Mouse (Mus musculus) ES-E14 (cell line): Measurements from ENCODE around the gene C1galt1. TPM values are rescaled to one million over a fixed set of nuclear protein-coding genes. Genes with fewer than 3 reads are reported as not detected.

Experiments
- DNase-seq: peaks from one replicate; pipeline ENCODE4 v3.0.0-alpha.2; 2013; ENCODE audit warnings: low read depth, low spot score
- H3K27ac ChIP-seq: 2 replicates; pipeline ENCODE4 v1.5.1; 2012; ENCODE audit warnings: low read depth, mild to moderate bottlenecking, low read length, moderate library complexity, mixed read lengths; ENCODE audit not compliant: poor library complexity, insufficient read depth, severe bottlenecking
- H3K36me3 ChIP-seq: 2 replicates; pipeline ENCODE4 v1.6.1; 2012; ENCODE audit warnings: mild to moderate bottlenecking, low read length, moderate library complexity, mixed read lengths; ENCODE audit not compliant: control insufficient read depth, poor library complexity, insufficient read depth, severe bottlenecking
- H3K4me1 ChIP-seq, 2 experiments: fragments of 150-350 bp in 1 of 2; sonication (generic) in 1 of 2; 2 replicates each; pipeline ENCODE4 v1.6.1; 2012; ENCODE audit warnings: low read length in 2 of 2, mild to moderate bottlenecking in 1 of 2, mixed read lengths in 1 of 2; ENCODE audit not compliant: control insufficient read depth in 2 of 2, insufficient read depth in 2 of 2, poor library complexity in 1 of 2
- H3K4me3 ChIP-seq, 2 experiments: fragments of 150-350 bp in 1 of 2; sonication (generic) in 1 of 2; 2 replicates each; pipeline ENCODE4 v1.5.1; 2012; ENCODE audit warnings: low read length in 2 of 2, low read depth in 1 of 2, mild to moderate bottlenecking in 1 of 2, mixed read lengths in 1 of 2; ENCODE audit not compliant: insufficient read depth in 1 of 2, poor library complexity in 1 of 2, severe bottlenecking in 1 of 2
- H3K9ac ChIP-seq: 2 replicates; pipeline ENCODE4 v1.6.1; 2012; ENCODE audit warnings: low read depth, mild to moderate bottlenecking, low read length, mixed read lengths; ENCODE audit not compliant: poor library complexity, insufficient read depth, severe bottlenecking
- H3K9me3 ChIP-seq: fragments of 150-350 bp; sonication (generic); 2 replicates; pipeline ENCODE4 v1.6.1; 2012; ENCODE audit warnings: low read depth, mild to moderate bottlenecking, low read length; ENCODE audit not compliant: control insufficient read depth, insufficient read depth
- CHD2 ChIP-seq: IDR thresholded peaks from 2 replicates; pipeline ENCODE4 v1.6.1; 2014; ENCODE audit warnings: mild to moderate bottlenecking, low read depth, low read length, inconsistent platforms
- HCFC1 ChIP-seq: IDR thresholded peaks from 2 replicates; pipeline ENCODE4 v1.6.1; 2012; ENCODE audit warnings: low read length, inconsistent platforms, borderline replicate concordance; ENCODE audit not compliant: insufficient read depth
- MAFK ChIP-seq: IDR thresholded peaks from 2 replicates; pipeline ENCODE4 v1.6.1; 2014; ENCODE audit warnings: mild to moderate bottlenecking, low read depth, low read length, inconsistent platforms; ENCODE audit not compliant: insufficient read depth
- ZC3H11A ChIP-seq: IDR thresholded peaks from 2 replicates; pipeline ENCODE4 v1.6.1; 2012; ENCODE audit warnings: low read depth, mild to moderate bottlenecking, inconsistent platforms, low read length, borderline replicate concordance
- ZNF384 ChIP-seq: IDR thresholded peaks from 2 replicates; pipeline ENCODE4 v1.6.1; 2012; ENCODE audit warnings: low read depth, low read length, inconsistent platforms
- in situ Hi-C, 2 experiments: fragments of 600-800 bp; cut with MboI; formaldehyde crosslinking; loops; one replicate each; pipeline ENCODE4 v1.15.1; 2025; ENCODE audit warnings: low sequenced_read_pairs in 2 of 2, inconsistent platforms in 1 of 2; ENCODE audit not compliant: unreplicated experiment in 2 of 2
- total RNA-seq: library from RNA; depleted of rRNA; stranded (reverse); fragments of 300-350 nt; gene quantifications from 2 replicates; pipeline ENCODE4 v1.2.3, GENCODE M21; 2012

C1galt1 gene
- total RNA-seq, 1 experiment: 7.0 TPM

GRCm38 (mm10) chr6:7856682-7857290 is 12.1 kb downstream of the C1galt1 start:
- no peaks in the 10 kb centered on the region for H3K4me1 ChIP-seq
- H3K9ac ChIP-seq: no peak overlapping the region
- in situ Hi-C loops: no loop called here
- no peak overlapping the region for H3K4me3 ChIP-seq
- no peaks in the 10 kb centered on the region for H3K9me3 ChIP-seq
- no peak for TF ChIP-seq ZNF384
- no peak for TF ChIP-seq CHD2
- no peak overlapping the region for H3K27ac ChIP-seq
- H3K36me3 ChIP-seq: no peaks in the 10 kb centered on the region
- no peak for DNase-seq

DNA sequence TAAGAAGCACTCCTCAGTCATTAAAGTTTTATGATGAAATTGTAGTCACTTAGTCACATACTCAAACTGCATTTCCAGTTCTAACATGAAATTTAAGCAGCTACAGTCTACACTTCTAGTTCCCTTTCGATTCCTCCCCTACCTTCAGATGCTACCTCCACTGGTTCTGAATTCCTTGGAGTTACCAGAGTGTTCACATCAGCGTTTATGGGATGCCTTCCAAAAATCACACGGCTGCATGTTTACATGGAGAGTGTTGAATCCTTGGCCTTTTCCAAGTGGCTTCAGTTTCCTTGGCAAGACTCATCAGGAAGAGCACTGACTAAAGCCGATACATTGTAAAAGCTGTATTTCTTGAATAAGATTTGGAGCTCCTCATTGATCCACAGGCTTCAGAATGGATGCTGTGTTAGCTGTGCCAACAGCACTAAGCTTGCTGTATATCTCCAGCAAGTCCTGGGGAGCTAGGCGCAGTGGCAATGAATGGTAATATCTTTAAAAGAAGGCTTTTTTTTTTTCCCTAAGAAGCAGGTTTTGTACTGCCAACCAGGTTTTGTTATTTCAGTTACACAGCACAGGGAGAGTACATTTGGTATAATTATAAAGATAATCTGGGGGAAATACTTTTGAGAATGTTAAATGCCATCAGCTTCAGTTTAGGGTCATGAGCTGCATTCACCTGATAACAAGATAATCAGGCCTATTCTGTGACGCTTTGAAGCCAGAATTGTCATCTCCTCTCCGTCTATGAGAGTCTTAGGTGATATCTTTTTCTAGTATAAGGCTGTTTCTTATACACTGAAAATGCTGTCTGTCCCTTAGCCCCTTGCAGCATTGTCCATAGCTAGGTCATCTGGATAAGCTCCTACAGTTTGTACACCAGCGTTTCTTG is 13.0 kb downstream of the C1galt1 start:
- Histone ChIP-seq H3K9me3 (no peaks in the 10 kb centered on the region), H3K9ac (no peak overlapping the region), H3K36me3 (no peaks in the 10 kb centered on the region), H3K4me1 (no peaks in the 10 kb centered on the region), H3K4me3 (no peak overlapping the region), H3K27ac (no peak overlapping the region)
- DNase-seq: no peak
- no peak for TF ChIP-seq ZNF384
- TF ChIP-seq ZC3H11A: no peak
- in situ Hi-C loops: no loop called here

DNA sequence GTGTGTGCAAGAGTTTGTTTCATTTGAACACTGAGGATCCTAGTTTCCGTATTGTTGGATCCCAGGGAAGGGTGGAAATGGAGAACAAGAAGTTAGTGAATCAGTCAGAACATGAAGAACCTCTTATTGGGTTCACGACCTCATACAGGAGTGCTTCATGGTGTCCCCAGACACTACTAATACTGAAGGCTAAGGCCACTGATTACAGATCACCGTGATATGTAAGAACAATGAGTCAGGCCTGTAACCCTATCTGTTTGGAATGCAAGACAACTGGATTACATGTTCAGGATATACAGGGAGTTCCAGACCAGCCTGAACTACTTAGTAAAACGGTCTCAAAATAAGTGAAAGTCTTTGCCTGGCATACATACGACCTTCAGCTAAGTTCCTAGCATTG is 13.9 kb downstream of the C1galt1 start:
- H3K4me3 ChIP-seq: no peak overlapping the region
- no peak overlapping the region for H3K27ac ChIP-seq
- in situ Hi-C loops: no loop called here
- no peak overlapping the region for H3K9ac ChIP-seq
- no peaks in the 10 kb centered on the region for H3K9me3 ChIP-seq
- no peaks in the 10 kb centered on the region for H3K4me1 ChIP-seq
- no peak for TF ChIP-seq ZC3H11A
- TF ChIP-seq CHD2: no peak
- no peak for TF ChIP-seq HCFC1
- TF ChIP-seq ZNF384: no peak
- no peak for TF ChIP-seq MAFK
- H3K36me3 ChIP-seq: no peaks in the 10 kb centered on the region
- DNase-seq: no peak

DNA sequence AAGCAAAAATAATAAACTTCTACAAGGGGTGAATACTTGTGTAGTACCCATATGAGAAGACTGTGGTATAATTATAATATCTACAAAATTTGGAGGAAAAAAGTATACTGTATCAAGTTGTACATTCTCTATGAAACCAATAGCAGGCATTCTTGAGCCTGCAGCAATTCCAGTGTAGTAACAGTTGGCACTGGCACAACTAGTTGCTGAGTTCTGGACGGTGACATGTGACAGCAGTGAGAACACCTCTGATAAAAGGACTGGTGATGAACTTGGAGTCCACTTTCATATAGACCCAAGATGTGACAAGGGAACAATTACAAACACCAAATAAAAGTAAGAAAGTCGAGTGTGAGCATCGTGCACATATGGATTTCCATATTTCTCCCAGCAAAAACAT is 14.5 kb downstream of the C1galt1 start:
- no peak for DNase-seq
- no peak overlapping the region for H3K4me3 ChIP-seq
- no peak overlapping the region for H3K27ac ChIP-seq
- in situ Hi-C loops: no loop called here
- H3K9ac ChIP-seq: no peak overlapping the region
- TF ChIP-seq ZC3H11A: no peak
- no peak for TF ChIP-seq ZNF384
- TF ChIP-seq HCFC1: no peak
- TF ChIP-seq CHD2: no peak
- TF ChIP-seq MAFK: no peak
- no peaks in the 10 kb centered on the region for H3K9me3 ChIP-seq
- no peaks in the 10 kb centered on the region for H3K4me1 ChIP-seq
- H3K36me3 ChIP-seq: no peaks in the 10 kb centered on the region

DNA sequence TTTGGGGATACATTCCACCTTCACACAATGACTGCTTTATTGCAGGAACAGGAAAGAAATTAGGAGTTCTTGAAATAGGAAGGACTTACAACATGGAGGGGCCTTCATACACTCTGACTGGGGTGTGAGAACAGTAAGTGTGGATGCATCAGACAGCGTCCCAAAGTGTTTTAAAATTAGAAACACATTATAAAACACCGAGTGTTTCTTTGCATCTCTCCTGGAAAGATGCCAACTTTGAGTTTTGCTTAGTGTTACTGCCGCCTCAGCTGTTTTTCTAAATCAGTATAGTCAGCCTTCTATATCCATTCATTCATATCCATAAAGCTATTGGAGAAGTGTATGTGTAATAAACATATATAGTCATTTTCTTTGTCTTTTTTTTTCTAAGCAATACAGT is 16.4 kb downstream of the C1galt1 start:
- DNase-seq: no peak
- H3K27ac ChIP-seq: no peak overlapping the region
- H3K9me3 ChIP-seq: no peaks in the 10 kb centered on the region
- H3K36me3 ChIP-seq: no peaks in the 10 kb centered on the region
- H3K4me3 ChIP-seq: no peak overlapping the region
- no peaks in the 10 kb centered on the region for H3K4me1 ChIP-seq
- no peak for TF ChIP-seq MAFK
- TF ChIP-seq HCFC1: no peak
- H3K9ac ChIP-seq: no peak overlapping the region
- in situ Hi-C loops: no loop called here
